Mouse (Mus musculus): ENCODE results near the gene Wdhd1. TPM values are rescaled to one million over a fixed set of nuclear protein-coding genes. Genes with fewer than 3 reads are reported as not detected.
A peak's percentile ranks its signal among the peaks of the same experiment; 100 is the strongest.

Gene Wdhd1
- polyA plus RNA-seq, 1 experiment from 2014 or later, result 17.7 TPM

DNA sequence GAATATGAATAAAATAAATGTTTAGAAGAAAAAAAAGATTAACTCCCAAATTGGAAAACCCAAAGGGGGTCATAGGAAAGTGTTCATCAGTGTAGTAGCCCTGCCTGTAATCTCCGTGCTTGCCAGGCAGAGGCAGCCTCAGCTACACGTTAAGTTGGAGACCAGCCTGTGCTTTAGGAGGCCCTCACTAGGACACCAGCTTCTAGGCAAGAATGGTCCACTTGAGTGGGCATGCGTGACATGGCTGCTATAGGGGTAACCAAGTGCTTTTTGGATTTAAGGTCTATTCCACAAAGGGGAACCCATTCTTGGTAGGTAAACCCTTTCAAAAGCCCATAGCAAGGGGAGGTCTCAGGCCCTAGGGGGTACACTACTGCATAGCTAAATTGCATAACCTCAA lies 1.2 kb downstream of the Wdhd1 start:
- peaks cover 7% of the 10 kb centered on the region for H3K36me3 ChIP-seq
- no peaks in the 10 kb centered on the region for H3K9me3 ChIP-seq
- WGBS, result 20% methylated on average over 3 of the region's 3 CpGs
- H3K4me1 ChIP-seq, result peaks cover 26% of the 10 kb centered on the region
- no peak for ATAC-seq (replicated peaks)
- no peak overlapping the region for H3K9ac ChIP-seq (replicated peaks)
- no peak overlapping the region for H3K27ac ChIP-seq (replicated peaks)
- no peaks in the 10 kb centered on the region for H3K27me3 ChIP-seq
- H3K4me3 ChIP-seq, result peak overlapping the region; percentile 79
- H3K4me2 ChIP-seq (replicated peaks), result peak overlapping the region; percentile 85

DNA sequence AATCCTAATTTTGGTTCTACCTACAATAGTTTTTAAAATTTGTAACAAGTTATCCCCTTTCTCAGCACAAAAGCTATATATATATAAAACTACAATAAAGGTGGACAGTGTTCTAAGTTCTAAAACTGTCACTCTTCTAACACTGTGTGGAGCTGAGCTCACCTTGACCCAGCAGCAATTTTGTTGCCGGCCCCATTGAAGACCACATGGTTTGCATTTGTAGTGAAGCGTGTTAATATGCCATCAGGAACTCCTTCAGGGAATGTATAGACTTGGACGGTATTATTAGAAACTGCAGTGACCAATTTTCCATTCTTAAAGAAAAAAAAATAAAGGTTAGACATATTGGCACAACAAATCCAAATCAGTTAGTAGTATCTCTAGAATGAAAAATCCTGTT lies 2.9 kb downstream of the Wdhd1 start:
- Histone ChIP-seq H3K4me3 (no peak overlapping the region), H3K36me3 (peaks cover 18% of the 10 kb centered on the region), H3K4me2 (replicated peaks) (no peak overlapping the region), H3K4me1 (peaks cover 26% of the 10 kb centered on the region), H3K27ac (replicated peaks) (no peak overlapping the region), H3K27me3 (no peaks in the 10 kb centered on the region), H3K9me3 (no peaks in the 10 kb centered on the region), H3K9ac (replicated peaks) (no peak overlapping the region)
- 77% methylated on average over 3 of the region's 3 CpGs for WGBS
- ATAC-seq (replicated peaks), result no peak

DNA sequence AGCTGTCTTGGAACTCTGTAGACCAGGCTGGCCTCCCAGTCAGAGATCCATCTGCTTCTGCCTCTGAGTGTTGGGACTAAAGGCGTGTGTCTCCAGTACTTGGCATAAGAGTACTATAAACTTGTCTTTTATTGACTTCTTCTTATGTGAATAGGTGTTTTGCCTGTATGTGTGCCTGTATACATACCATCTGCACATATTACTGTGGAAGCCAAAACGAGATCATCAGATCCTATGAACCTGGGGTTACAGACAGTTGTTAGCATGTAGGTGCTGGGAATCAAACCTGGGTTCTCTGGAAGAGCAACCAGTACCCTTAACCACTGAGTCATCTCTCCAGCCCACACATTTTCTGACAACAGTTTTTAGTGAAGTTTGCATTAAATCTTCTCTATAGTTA lies 7.0 kb downstream of the Wdhd1 start:
- no peaks in the 10 kb centered on the region for H3K27me3 ChIP-seq
- no peak overlapping the region for H3K9ac ChIP-seq (replicated peaks)
- H3K4me3 ChIP-seq, result no peak overlapping the region
- H3K4me2 ChIP-seq (replicated peaks), result no peak overlapping the region
- 95% methylated on average over 2 of the region's 2 CpGs for WGBS
- no peak overlapping the region for H3K27ac ChIP-seq (replicated peaks)
- 0 out of 2 replicates have a peak, but pooled peaks cover 6% of the 10 kb centered on the region for H3K4me1 ChIP-seq
- ATAC-seq (replicated peaks), result no peak
- H3K36me3 ChIP-seq, result peaks cover 33% of the 10 kb centered on the region
- H3K9me3 ChIP-seq, result no peaks in the 10 kb centered on the region

DNA sequence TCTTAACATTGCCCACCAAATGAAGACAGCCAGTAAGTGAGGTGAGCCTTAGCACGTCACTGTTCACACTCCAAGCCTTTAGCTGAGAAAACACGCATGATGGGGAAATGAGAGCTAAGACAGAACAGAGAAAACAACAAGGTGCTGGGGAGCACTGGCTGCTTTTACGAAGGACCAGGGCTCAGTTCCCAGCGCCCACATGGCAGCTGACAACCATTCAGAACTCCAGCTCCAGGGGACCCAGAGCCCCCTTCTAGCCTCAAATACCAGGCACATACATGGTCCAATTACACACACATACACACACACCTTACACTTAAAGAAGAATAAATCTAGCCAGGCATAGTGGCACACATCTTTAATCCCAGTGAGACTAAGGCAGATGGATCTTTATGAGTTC lies 7.6 kb downstream of the Wdhd1 start:
- peaks cover 33% of the 10 kb centered on the region for H3K36me3 ChIP-seq
- H3K9ac ChIP-seq (replicated peaks), result no peak overlapping the region
- H3K4me2 ChIP-seq (replicated peaks), result no peak overlapping the region
- H3K4me1 ChIP-seq, result no peaks in the 10 kb centered on the region
- H3K9me3 ChIP-seq, result no peaks in the 10 kb centered on the region
- H3K27me3 ChIP-seq, result no peaks in the 10 kb centered on the region
- ATAC-seq (replicated peaks), result no peak
- 99% methylated on average over 4 of the region's 4 CpGs for WGBS
- H3K4me3 ChIP-seq, result no peak overlapping the region
- no peak overlapping the region for H3K27ac ChIP-seq (replicated peaks)

DNA sequence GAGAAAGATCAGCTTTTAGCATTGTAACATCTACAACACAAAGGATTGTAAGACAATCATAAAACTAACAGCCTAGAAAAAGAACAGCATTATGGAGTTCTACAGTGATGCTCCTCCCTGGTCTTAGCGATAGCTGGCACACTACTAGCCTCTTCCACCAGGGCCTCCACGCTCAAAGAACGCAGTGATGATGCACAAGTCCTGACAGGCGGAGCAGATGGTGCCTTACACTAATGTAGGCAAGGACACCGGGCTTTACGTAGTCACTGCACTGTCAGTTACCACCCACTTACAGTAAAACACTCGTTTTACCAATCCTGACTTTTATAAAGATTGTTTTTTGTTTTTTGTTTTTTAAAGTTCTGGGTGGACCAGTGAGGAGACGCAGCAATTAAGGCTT lies 10.8 kb downstream of the Wdhd1 start:
- Histone ChIP-seq H3K4me2 (replicated peaks) (no peak overlapping the region), H3K9me3 (no peaks in the 10 kb centered on the region), H3K27me3 (no peaks in the 10 kb centered on the region), H3K9ac (replicated peaks) (no peak overlapping the region), H3K4me3 (no peak overlapping the region), H3K36me3 (peaks cover 26% of the 10 kb centered on the region), H3K27ac (replicated peaks) (no peak overlapping the region), H3K4me1 (no peaks in the 10 kb centered on the region)
- no peak for ATAC-seq (replicated peaks)
- WGBS, result 91% methylated on average over 8 of the region's 8 CpGs

DNA sequence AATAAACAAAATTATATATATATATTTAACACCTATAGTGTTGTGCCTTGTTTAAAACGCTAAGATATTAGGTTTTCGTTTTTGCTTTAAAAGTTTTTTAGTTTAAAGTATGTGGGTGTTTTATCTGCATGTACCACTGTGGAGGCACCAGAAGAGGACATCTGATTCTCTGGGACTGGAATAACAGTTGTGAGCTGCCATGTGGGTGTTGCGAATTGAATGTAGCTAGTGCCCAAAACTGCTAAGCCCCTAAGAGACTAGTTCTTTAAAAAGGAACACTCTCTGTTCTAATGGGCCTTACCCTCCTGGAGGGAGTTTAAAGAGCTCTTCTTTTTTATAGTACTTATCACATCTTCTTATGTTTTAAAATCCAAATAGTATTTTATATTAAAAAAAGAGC lies 11.8 kb downstream of the Wdhd1 start:
- Histone ChIP-seq H3K36me3 (peaks cover 31% of the 10 kb centered on the region), H3K4me2 (replicated peaks) (no peak overlapping the region), H3K9ac (replicated peaks) (no peak overlapping the region), H3K9me3 (no peaks in the 10 kb centered on the region), H3K27ac (replicated peaks) (no peak overlapping the region), H3K4me1 (no peaks in the 10 kb centered on the region), H3K4me3 (no peak overlapping the region), H3K27me3 (no peaks in the 10 kb centered on the region)
- no peak for ATAC-seq (replicated peaks)
- 96% methylated on average over 3 of the region's 3 CpGs for WGBS

DNA sequence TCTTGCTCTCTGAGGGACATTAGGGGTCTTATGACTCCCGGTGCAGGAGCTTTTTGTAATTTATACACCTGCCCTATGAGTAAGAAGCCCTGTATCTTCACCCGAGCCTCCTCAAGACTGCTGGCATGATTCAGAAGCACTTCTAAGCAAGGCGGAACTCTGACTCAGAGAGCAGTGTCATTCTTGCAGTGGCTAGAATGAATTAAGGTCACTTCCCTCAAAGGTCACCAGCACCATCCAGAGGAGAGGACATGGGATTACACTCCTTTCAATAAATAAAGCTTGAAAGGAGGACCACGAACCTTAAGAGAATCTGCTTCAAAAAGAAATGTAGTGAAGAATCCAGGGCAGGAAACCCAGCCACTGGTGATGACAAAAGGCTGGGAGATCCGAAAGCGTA lies 26.8 kb downstream of the Wdhd1 start:
- no peaks in the 10 kb centered on the region for H3K4me1 ChIP-seq
- no peak for ATAC-seq (replicated peaks)
- H3K27me3 ChIP-seq, result no peaks in the 10 kb centered on the region
- H3K36me3 ChIP-seq, result peaks cover 27% of the 10 kb centered on the region
- H3K9ac ChIP-seq (replicated peaks), result no peak overlapping the region
- 89% methylated on average over 6 of the region's 6 CpGs for WGBS
- no peaks in the 10 kb centered on the region for H3K9me3 ChIP-seq
- no peak overlapping the region for H3K27ac ChIP-seq (replicated peaks)
- no peak overlapping the region for H3K4me3 ChIP-seq
- no peak overlapping the region for H3K4me2 ChIP-seq (replicated peaks)

DNA sequence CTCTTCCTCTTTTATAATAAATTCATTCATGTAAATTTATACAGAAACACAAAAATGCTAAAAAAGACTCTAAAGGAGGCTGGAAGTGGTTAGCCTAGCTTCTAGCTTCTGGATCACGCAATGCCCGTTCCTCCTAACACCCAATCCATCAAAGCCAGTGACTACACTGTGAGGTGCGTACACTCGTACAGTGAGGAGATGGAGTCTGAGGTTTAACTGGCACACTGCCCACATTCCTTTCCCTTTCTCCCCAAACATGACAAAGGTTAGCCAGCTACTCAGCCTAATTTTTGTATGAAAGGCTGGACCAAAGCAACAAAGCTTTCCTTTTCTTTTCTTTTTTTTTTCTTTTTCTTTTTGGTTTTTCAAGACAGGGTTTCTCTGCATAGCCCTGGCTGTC lies 33.9 kb downstream of the Wdhd1 start:
- ATAC-seq (replicated peaks), result no peak
- H3K4me2 ChIP-seq (replicated peaks), result no peak overlapping the region
- H3K9me3 ChIP-seq, result no peaks in the 10 kb centered on the region
- peaks cover 42% of the 10 kb centered on the region for H3K36me3 ChIP-seq
- no peak overlapping the region for H3K4me3 ChIP-seq
- H3K4me1 ChIP-seq, result no peaks in the 10 kb centered on the region
- no peak overlapping the region for H3K27ac ChIP-seq (replicated peaks)
- no peaks in the 10 kb centered on the region for H3K27me3 ChIP-seq
- H3K9ac ChIP-seq (replicated peaks), result no peak overlapping the region
- WGBS, result 52% methylated on average over 4 of the region's 4 CpGs

DNA sequence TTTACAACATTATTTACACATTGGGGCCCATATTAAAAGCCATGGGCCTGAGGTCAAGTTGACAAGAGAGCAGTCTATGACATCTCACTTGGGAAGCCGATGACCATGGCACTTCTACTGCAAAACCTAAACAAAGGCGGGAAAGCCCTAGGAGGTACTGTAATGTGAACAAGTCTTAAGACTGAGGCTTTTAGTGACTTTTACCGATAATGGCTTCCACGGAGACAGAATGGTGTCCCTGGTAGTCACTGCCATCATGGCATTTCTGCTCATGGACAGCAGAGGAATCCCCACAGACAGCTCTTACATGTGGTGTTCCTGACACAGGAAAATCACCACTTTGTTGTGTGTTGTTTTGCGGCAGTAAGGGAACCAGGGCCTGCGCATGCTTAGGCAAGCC lies 35.6 kb downstream of the Wdhd1 start:
- Histone ChIP-seq H3K4me1 (no peaks in the 10 kb centered on the region), H3K9ac (replicated peaks) (no peak overlapping the region), H3K9me3 (no peaks in the 10 kb centered on the region), H3K27me3 (no peaks in the 10 kb centered on the region), H3K27ac (replicated peaks) (no peak overlapping the region), H3K36me3 (peaks cover 26% of the 10 kb centered on the region), H3K4me3 (no peak overlapping the region), H3K4me2 (replicated peaks) (no peak overlapping the region)
- ATAC-seq (replicated peaks), result no peak
- 96% methylated on average over 6 of the region's 6 CpGs for WGBS

DNA sequence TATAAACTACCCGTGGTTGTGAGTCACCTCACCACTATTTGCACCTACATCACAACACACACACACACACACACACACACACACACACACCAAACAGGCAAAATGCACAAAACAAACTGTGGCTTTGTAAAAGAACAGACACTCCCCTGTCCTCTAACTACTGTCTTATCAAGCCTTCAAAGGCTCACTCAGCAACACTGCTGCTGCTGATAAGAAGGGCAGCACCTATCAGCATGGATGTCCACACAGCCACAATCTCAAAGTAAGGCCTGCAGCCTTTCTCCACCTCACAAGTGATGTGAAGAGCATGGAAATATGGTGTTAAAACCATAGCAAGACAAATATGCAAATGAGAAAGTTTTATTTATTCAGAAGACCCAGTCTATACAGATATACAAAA lies 36.1 kb downstream of the Wdhd1 start:
- Histone ChIP-seq H3K36me3 (peaks cover 23% of the 10 kb centered on the region), H3K4me1 (no peaks in the 10 kb centered on the region), H3K9ac (replicated peaks) (no peak overlapping the region), H3K27ac (replicated peaks) (no peak overlapping the region), H3K4me2 (replicated peaks) (no peak overlapping the region), H3K9me3 (no peaks in the 10 kb centered on the region), H3K27me3 (no peaks in the 10 kb centered on the region), H3K4me3 (no peak overlapping the region)
- WGBS, result 94% methylated on average over 1 of the region's 1 CpGs
- no peak for ATAC-seq (replicated peaks)

DNA sequence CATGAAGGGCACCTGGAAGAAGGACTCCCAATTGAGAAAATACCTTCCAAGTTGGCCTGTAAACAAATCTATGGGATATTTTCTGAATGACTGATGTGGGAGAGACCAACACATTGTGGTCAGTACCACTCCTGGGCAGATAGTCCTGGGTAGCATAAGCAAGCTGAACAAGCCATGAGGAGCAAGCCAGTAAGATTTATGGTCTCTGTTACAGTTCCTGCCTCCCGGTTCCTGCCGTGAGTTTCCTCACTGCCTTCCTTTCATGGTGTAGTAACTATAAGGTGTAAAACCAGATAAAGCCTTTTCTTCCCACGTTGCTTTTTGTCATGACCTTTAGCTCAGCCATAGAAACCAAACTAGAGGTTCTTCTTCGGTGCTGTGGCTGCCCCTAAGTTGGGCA lies 39.4 kb downstream of the Wdhd1 start:
- H3K36me3 ChIP-seq, result peaks cover 5% of the 10 kb centered on the region; the same call in 1 of the 2 replicates
- H3K27ac ChIP-seq (replicated peaks), result no peak overlapping the region
- no peak overlapping the region for H3K4me3 ChIP-seq
- no peak for ATAC-seq (replicated peaks)
- H3K4me1 ChIP-seq, result no peaks in the 10 kb centered on the region
- WGBS, result 91% methylated on average over 4 of the region's 4 CpGs
- no peaks in the 10 kb centered on the region for H3K27me3 ChIP-seq
- no peak overlapping the region for H3K9ac ChIP-seq (replicated peaks)
- no peak overlapping the region for H3K4me2 ChIP-seq (replicated peaks)
- H3K9me3 ChIP-seq, result no peaks in the 10 kb centered on the region

DNA sequence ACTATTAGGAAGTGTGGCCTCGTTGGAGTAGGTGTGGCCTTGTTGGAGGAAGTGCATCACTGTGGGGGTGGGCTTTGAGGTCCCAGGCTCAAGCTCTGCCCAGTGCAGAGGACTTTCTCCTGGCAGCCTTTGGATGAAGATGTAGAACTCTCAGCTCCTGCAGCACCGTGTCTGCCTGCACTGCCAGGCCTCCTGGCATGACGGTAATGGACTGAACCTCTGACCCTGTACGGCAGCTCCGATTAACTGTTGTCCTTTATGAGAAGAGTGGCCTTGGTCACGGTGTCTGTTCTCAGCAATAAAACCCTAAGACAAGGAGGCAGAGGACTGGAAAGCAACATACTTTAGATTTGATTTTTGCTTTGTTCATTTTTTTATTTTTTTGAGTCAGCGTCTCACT lies 40.2 kb downstream of the Wdhd1 start:
- no peak for ATAC-seq (replicated peaks)
- H3K4me3 ChIP-seq, result no peak overlapping the region
- no peaks in the 10 kb centered on the region for H3K27me3 ChIP-seq
- no peak overlapping the region for H3K9ac ChIP-seq (replicated peaks)
- H3K4me1 ChIP-seq, result no peaks in the 10 kb centered on the region
- peaks cover 5% of the 10 kb centered on the region; the same call in 1 of the 2 replicates for H3K36me3 ChIP-seq
- H3K27ac ChIP-seq (replicated peaks), result no peak overlapping the region
- H3K4me2 ChIP-seq (replicated peaks), result no peak overlapping the region
- H3K9me3 ChIP-seq, result no peaks in the 10 kb centered on the region
- WGBS, result 94% methylated on average over 7 of the region's 7 CpGs

DNA sequence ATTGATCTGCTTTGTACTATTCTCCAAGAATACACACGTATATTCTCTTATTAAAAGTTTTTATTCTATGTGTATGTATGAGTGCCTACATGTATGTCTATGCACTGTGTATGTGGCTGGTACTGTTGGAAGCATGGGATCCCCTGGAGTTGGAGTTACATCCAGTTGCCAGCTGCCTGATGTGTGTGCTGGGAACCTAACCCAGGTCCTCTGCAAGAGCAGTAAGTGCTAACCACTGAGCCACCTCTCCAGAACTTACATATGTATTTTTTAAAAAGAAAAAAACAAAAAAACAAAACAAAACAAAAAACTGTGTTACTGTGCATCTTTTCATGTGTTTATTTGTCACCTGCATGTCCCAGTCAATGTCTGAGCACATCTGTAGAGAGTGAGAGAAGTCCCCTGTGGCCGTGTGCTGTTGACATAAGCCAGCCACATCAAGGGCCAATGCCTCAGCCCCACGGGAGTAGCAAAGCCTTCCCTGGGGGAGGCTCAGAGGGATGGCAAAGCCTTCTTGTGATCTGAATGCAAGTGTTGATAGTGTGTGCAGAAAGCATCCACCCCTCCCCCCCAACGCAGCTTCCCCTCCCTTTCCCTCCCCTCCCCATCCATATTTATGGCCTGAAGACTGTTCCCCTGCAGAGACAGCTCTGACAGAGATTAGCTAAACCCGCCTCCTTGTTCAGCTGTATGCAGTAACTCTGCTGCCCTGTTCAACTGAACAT lies 42.0 kb downstream of the Wdhd1 start:
- Histone ChIP-seq H3K4me2 (replicated peaks) (no peak overlapping the region), H3K27ac (replicated peaks) (no peak overlapping the region), H3K36me3 (no peaks in the 10 kb centered on the region), H3K4me1 (no peaks in the 10 kb centered on the region), H3K4me3 (no peak overlapping the region), H3K9me3 (no peaks in the 10 kb centered on the region), H3K9ac (replicated peaks) (no peak overlapping the region), H3K27me3 (no peaks in the 10 kb centered on the region)
- no peak for ATAC-seq (replicated peaks)
- 76% methylated on average over 5 of the region's 5 CpGs for WGBS
